Mouse (Mus musculus): ENCODE results near the gene H2-M10.2. TPM values are rescaled to one million over a fixed set of nuclear protein-coding genes. Genes with fewer than 3 reads are reported as not detected.
"Not testable (repeated sequence)": the region's sequence is repeated elsewhere in the genome, so short reads cannot be mapped to it uniquely, and the experiment has no call there.

H2-M10.2 gene
- polyA plus RNA-seq (2016; fragmentation: Nextera tagmentation; extraction: Ambion mirVana): 0.20 TPM in 1 of 2 replicates, not detected in the other

DNA sequence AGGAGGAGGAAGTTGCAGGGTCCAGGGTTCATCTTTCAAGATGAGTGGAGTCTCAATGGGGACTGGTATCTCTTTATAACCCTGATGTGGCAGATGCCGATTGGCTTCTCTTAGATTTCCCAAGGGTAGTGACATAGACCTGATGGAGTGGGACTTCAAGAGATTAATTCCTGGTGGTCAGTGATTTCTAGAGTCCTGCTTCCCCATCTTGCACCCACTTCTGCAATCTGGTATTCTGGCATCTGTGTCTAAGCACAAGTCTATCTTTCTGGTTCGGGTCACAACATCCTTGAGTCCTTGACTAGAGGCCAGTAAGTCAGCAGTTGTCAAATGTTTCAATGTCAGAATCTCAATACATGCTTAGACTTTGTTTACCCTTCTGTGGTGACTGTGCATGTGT, at the start of gene H2-M10.2:
TSS of gene H2-M10.2 (minus strand) at position 101 of the 400 bp plus-strand sequence.
- Histone ChIP-seq H3K4me3 (no peak within 1 kb of the TSS), H3K27ac (no peak within 1 kb of the TSS), H3K4me1 (no peaks in the 10 kb centered on the region), H3K4me2 (replicated peaks) (no peak within 1 kb of the TSS), H3K9ac (no peak within 1 kb of the TSS), H3K36me3 (peaks cover 14% of the 10 kb centered on the region), H3K27me3 (no peaks in the 10 kb centered on the region), H3K9me3 (peaks cover 7% of the 10 kb centered on the region; the same call in 1 of the 2 replicates)
- no peak for ATAC-seq (ENCODE audit: insufficient number of reproducible peaks, insufficient read depth, low FRiP score, low TSS enrichment)
- WGBS: 95% methylated on average over 2 of the region's 2 CpGs

DNA sequence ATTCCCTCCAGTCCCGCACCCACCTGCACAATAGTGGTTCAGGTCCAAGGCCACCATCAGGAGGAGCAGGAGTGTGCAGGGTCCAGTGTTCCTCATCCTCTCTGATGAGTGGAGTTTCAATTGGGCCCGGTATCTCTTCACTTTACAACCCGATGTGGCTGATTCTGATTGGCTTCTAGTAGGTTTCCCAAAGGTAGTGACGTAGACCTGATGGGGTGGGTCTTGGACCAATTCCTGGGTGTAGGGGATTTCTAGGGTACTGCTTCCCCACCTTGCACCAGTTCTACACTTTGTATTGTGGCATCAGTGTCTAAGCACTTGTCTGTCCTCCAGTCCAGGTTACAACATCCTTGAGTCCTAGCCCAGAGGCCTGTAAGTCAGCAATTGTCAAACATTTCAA, 39.8 kb upstream of the H2-M10.2 start, which contains the start of gene H2-M10.1:
TSS of gene H2-M10.1 (minus strand) at position 101 of the 400 bp plus-strand sequence.
- no peaks in the 10 kb centered on the region for H3K9me3 ChIP-seq
- no peaks in the 10 kb centered on the region for H3K27me3 ChIP-seq
- no peak within 1 kb of the TSS for H3K4me2 ChIP-seq (replicated peaks)
- 90% methylated on average over 4 of the region's 4 CpGs for WGBS
- no peaks in the 10 kb centered on the region for H3K36me3 ChIP-seq
- no peak for ATAC-seq (ENCODE audit: insufficient number of reproducible peaks, insufficient read depth, low FRiP score, low TSS enrichment)
- no peak within 1 kb of the TSS for H3K4me3 ChIP-seq
- H3K27ac ChIP-seq: no peak within 1 kb of the TSS
- no peak within 1 kb of the TSS for H3K9ac ChIP-seq
- no peaks in the 10 kb centered on the region for H3K4me1 ChIP-seq

DNA sequence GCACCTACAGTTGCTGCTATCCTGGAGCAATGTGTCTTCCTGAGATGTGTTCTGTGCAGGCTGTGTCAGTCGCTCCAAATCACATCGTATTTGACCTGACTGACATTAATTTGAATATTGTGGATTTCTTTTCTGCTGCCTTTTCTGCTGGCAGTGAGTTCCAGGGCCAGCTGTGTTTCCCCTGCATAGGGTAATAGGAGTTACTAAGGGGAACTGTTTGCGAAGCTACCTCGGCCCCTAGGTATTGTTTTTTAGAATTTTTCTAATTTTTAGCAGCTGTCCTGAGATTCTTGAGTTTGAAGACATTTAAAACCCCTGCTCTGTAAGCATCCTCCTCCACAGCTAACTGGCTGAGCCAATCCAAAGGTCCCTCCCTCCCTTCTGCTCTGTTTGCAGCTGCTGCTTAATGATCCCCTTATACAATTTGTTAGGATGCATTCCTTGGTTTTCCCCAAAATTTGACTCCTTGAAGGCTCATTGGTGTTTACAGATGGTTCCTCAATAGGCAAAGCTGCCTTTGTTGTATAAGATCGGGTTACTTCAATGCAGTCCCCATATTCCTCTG, 29.5 kb upstream of the H2-M10.2 start:
- Histone ChIP-seq H3K27ac (no peak overlapping the region), H3K9me3 (no peaks in the 10 kb centered on the region)
- ATAC-seq (ENCODE audit: insufficient number of reproducible peaks, insufficient read depth, low FRiP score, low TSS enrichment): no peak

DNA sequence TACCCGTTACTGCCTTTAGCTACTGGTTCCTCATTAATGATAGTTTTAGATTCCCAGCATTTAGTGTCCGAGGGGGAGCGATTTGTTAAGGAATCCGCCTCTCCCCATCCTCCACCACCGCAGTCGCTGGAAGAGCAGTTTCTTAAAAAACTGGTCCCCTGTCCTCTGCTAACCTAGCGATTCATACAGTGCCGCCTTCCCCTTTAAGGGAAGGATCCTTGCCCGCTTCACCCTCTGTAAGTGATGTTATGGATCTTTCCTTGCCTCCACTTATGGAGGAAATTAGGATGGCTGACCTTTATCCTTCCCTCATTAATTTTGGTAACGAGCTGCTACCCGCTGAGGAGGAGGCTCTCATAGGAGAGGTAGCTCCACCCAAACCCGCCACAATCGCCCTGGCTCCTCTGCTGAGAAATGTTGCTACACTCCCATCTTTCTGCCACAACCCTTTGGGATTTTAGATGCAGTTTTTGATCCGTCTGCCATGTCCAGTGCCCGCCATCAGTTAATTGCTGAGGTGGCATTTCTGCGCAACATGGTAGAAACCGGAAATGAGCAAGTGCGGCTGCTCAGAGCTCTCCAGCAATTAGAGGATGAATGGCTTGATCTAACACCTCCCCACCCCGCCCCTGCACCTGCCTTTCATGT, 28.9 kb upstream of the H2-M10.2 start:
- ATAC-seq (ENCODE audit: insufficient number of reproducible peaks, insufficient read depth, low FRiP score, low TSS enrichment): peak; percentile 52; the same call in 1 of the 2 replicates
- H3K9me3 ChIP-seq: no peaks in the 10 kb centered on the region
- no peak overlapping the region for H3K27ac ChIP-seq
- peak overlapping the region; percentile 49 for H3K9ac ChIP-seq
- H3K4me2 ChIP-seq (replicated peaks): peak overlapping the region; percentile 81
- H3K27me3 ChIP-seq: no peaks in the 10 kb centered on the region
- H3K4me1 ChIP-seq: 0 out of 2 replicates have a peak, but pooled peaks cover 3% of the 10 kb centered on the region
- under 1% methylated on average over 19 of the region's 19 CpGs for WGBS
- peak overlapping the region; percentile 41 for H3K4me3 ChIP-seq
- no peaks in the 10 kb centered on the region for H3K36me3 ChIP-seq

More for the DNA sequence above, 29.5 kb upstream of the H2-M10.2 start:
- Histone ChIP-seq H3K4me3 (peak overlapping the region; percentile 41), H3K36me3 (no peaks in the 10 kb centered on the region), H3K4me1 (0 out of 2 replicates have a peak, but pooled peaks cover 3% of the 10 kb centered on the region), H3K9ac (peak overlapping the region; percentile 49; the same call in 1 of the 2 replicates), H3K27me3 (no peaks in the 10 kb centered on the region), H3K4me2 (replicated peaks) (peak overlapping the region; percentile 81)
- WGBS: 23% methylated on average over 5 of the region's 5 CpGs

DNA sequence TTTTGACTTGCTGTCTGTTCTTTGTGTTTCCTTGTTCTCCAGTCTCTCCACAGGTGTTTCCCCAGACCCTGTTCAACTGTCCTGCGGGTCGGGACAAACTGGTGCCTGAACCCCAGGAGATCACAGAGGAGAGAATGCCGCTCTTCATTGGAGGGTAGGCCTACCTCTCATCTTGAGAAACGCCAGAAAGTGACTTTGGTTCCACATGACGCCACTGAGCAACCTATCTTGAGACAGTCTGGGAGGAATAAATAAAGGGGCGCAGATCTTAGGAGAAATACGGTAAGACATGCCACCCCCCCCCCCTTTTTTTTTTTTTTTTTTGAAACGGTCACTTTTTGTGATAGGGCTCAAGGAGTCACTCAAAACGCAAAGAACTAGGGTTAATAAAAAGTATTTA, 28.2 kb upstream of the H2-M10.2 start:
- 4% methylated on average over 9 of the region's 9 CpGs for WGBS
- Histone ChIP-seq H3K4me3 (peak overlapping the region; percentile 41), H3K27me3 (no peaks in the 10 kb centered on the region), H3K27ac (no peak overlapping the region), H3K4me1 (0 out of 2 replicates have a peak, but pooled peaks cover 3% of the 10 kb centered on the region), H3K9me3 (no peaks in the 10 kb centered on the region), H3K36me3 (no peaks in the 10 kb centered on the region), H3K4me2 (replicated peaks) (peak overlapping the region; percentile 81), H3K9ac (no peak overlapping the region)
- no peak; the same call in 1 of the 2 replicates for ATAC-seq (ENCODE audit: insufficient number of reproducible peaks, insufficient read depth, low FRiP score, low TSS enrichment)

DNA sequence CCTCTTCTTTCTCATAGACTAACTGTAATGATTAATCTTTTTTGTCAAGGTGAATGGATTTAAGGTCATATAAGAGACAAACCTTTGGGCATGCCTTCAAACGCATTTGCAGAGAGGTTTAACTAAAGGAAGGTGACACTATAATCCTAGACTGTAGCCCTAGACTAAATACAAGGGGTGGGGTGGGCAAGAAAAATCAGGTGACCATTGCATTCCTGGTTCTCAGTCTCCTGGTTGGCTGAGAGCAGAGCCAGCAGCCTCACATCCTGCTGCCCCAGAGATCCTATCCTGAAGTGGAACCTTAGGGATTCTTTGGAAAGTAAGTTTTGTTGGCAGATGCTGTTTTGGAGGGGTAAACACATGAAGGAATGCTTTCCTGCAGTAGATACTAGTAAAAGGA, 23.0 kb upstream of the H2-M10.2 start:
- Histone ChIP-seq H3K36me3 (no peaks in the 10 kb centered on the region), H3K27ac (no peak overlapping the region), H3K9ac (no peak overlapping the region), H3K4me1 (no peaks in the 10 kb centered on the region), H3K4me3 (no peak overlapping the region), H3K4me2 (replicated peaks) (no peak overlapping the region), H3K9me3 (no peaks in the 10 kb centered on the region), H3K27me3 (no peaks in the 10 kb centered on the region)
- WGBS: 38% methylated on average over 1 of the region's 1 CpGs
- no peak for ATAC-seq (ENCODE audit: insufficient number of reproducible peaks, insufficient read depth, low FRiP score, low TSS enrichment)

DNA sequence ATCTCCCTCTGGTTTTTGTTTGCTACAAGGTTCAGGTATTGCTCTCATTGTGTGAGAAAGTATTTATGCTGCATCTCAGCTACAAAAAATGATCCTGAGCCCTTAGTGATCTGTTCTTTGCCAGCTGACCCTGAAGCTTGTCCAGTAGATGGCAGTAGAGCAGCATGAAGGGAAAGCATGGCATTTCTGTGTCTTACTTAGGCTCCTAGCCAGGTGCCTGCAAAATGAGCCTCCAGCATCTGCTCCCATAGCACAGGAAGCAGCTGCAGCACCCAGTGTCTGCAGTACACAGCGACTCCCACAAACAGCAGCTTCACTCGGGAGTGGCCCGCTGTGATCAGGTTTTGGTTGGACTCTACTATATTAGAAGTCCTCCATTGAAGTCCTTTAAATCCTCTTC, 22.6 kb upstream of the H2-M10.2 start:
- H3K4me3 ChIP-seq; H3K9me3 ChIP-seq; H3K27me3 ChIP-seq; H3K4me1 ChIP-seq; H3K4me2 ChIP-seq (replicated peaks); ATAC-seq (ENCODE audit: insufficient number of reproducible peaks, insufficient read depth, low FRiP score, low TSS enrichment); H3K36me3 ChIP-seq; H3K9ac ChIP-seq; H3K27ac ChIP-seq: not testable (repeated sequence)
- WGBS: 3% methylated on average over 3 of the region's 3 CpGs

DNA sequence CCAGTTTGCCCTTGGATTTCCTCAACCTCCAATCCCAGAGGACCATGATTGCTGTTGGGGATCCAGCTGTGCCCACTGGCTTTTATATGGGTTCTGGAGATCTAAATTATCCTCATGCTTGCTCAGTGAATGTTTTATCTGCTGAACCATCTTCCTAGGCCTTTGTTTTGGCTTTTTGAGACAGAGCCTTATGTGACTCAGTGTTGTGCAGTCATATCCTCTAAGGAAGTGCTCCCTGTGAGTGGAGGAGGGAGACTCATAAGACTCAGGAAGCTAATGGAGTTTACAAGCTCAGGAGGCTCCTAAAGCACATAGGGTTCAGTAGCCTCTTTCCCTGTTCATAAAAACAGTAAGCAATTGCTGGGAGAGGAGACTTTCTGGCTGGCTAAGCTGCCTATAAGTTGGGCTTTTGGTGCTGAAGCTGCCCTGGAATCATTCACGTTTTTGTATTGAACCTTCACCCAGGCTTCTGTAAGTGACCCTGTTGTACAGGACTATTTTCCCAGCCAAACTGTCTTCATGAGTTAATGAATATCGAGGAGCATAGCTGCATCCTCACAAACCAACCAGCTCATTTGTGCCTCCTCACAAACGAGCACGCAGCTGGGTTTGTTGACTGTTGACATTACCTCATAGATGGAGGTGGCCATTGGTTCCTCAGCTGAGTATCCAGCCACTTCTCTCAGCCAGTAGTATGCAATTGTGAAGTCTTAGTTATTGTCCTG, 4.6 kb downstream of the H2-M10.2 start:
- Histone ChIP-seq H3K27ac (no peak overlapping the region), H3K27me3 (no peaks in the 10 kb centered on the region), H3K36me3 (peaks cover 37% of the 10 kb centered on the region), H3K4me3 (no peak overlapping the region), H3K9ac (no peak overlapping the region), H3K4me1 (no peaks in the 10 kb centered on the region), H3K9me3 (peaks cover 7% of the 10 kb centered on the region; the same call in 1 of the 2 replicates), H3K4me2 (replicated peaks) (no peak overlapping the region)
- ATAC-seq (ENCODE audit: insufficient number of reproducible peaks, insufficient read depth, low FRiP score, low TSS enrichment): no peak
- WGBS: 91% methylated on average over 4 of the region's 4 CpGs

DNA sequence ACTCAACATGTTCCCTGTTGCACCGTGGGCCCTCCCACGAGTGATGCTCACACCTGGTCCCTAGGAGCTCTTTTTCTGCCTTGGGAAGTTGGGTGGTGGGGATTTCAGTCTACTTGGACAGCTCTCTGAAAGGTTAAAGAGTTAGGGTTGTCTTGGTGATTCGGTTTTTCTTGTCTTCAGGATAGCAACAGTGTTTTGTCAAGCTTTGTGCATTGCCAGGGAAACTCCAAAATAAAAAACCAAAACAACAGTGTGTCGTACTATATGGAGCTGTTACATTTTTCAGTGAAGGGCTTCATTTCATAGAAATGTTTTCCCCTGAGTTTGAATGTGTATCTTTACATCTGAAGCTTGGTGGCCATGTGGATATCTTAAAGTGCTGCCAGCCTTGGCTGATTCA, 11.5 kb downstream of the H2-M10.2 start:
- no peak for ATAC-seq (ENCODE audit: insufficient number of reproducible peaks, insufficient read depth, low FRiP score, low TSS enrichment)
- Histone ChIP-seq H3K4me2 (replicated peaks) (no peak overlapping the region), H3K27ac (no peak overlapping the region), H3K9ac (no peak overlapping the region), H3K4me3 (no peak overlapping the region), H3K36me3 (peaks cover 17% of the 10 kb centered on the region), H3K4me1 (peaks cover 27% of the 10 kb centered on the region), H3K9me3 (no peaks in the 10 kb centered on the region), H3K27me3 (no peaks in the 10 kb centered on the region)
- WGBS: 94% methylated on average over 4 of the region's 4 CpGs

DNA sequence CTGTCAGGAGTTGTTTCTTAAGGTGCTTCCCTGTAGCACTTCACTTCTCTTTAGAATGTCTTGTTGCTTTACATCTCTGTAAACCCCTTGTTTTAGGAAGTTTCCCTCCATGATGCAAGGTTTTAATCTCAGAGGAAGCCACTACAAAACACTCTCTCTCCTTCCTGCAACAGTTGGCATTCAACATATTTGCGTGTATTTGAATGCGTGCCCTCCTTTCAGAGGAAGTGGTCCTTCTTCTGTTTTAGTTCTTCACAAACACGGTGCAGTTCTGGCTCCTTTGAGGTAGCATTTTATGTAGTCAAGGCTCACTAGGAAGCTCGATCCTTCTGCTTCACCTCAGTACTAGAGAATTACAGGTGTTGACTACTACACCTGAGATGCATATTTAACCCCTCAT, 12.5 kb downstream of the H2-M10.2 start:
- peaks cover 28% of the 10 kb centered on the region for H3K4me1 ChIP-seq
- no peaks in the 10 kb centered on the region for H3K27me3 ChIP-seq
- H3K9ac ChIP-seq: no peak overlapping the region
- ATAC-seq (ENCODE audit: insufficient number of reproducible peaks, insufficient read depth, low FRiP score, low TSS enrichment): no peak
- no peak overlapping the region for H3K4me2 ChIP-seq (replicated peaks)
- peaks cover 10% of the 10 kb centered on the region for H3K36me3 ChIP-seq
- no peak overlapping the region for H3K4me3 ChIP-seq
- no peaks in the 10 kb centered on the region for H3K9me3 ChIP-seq
- WGBS: 93% methylated on average over 4 of the region's 4 CpGs
- no peak overlapping the region for H3K27ac ChIP-seq

DNA sequence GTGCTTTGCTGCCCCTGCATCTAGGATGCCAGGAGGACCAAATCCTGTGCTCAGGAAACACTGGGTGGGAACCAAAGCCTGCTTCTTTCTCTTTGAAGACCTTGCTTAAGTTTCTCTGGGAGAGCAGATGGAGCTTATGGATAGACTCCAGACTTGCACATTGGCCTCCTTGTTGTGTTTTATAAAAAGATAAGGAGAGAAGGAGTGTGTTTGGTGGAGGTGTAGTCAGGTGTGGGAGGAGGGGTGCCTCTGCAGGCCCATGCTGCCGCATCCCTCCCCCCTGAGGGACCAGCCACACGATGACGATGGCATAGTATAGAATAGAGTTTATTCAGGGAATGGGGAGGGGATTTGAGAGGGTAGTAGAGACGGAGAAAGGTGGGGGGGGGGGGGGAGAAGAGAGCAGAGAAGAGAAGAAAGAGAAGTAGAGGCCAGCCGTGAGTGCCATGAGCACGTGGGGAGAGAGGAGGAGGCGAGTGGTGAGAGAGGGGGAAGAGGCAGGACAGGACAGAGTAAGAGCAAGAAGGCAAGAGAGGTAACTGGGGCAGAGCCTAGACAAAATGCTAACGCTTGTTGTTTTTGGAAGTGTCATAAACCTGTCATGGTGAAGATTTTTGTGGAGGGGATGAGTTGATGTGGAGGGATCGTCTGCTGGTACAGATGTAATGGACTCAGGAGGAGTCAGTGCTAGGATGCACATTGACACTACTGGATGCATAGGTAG, 13.5 kb downstream of the H2-M10.2 start:
- 84% methylated on average over 9 of the region's 9 CpGs for WGBS
- Histone ChIP-seq H3K27ac (no peak overlapping the region), H3K36me3 (peaks cover 10% of the 10 kb centered on the region), H3K9ac (peak overlapping the region; percentile 95; the same call in 1 of the 2 replicates), H3K4me3 (peak overlapping the region; percentile 92), H3K9me3 (no peaks in the 10 kb centered on the region), H3K4me2 (replicated peaks) (peak overlapping the region; percentile 59), H3K4me1 (peaks cover 28% of the 10 kb centered on the region), H3K27me3 (no peaks in the 10 kb centered on the region)
- no peak for ATAC-seq (ENCODE audit: insufficient number of reproducible peaks, insufficient read depth, low FRiP score, low TSS enrichment)

Measured in embryonic facial prominence, embryonic 12.5 days (tissue).